Mouse (Mus musculus): ENCODE measurements around the gene Ephb2. TPM values are rescaled to one million over a fixed set of nuclear protein-coding genes. Genes with fewer than 3 reads are reported as not detected.

The Ephb2 gene
- polyA plus RNA-seq, 1 experiment: 0.20 TPM

- Histone ChIP-seq H3K27me3 (replicated peaks) (peaks cover 96% of the 10 kb centered on the region), H3K4me3 (replicated peaks) (no peak overlapping the region), H3K36me3 (replicated peaks; ENCODE audit: low read length) (no peaks in the 10 kb centered on the region), H3K4me1 (peaks cover under 1% of the 10 kb centered on the region; the same call in 1 of the 2 replicates), H3K9me3 (no peaks in the 10 kb centered on the region)
- TF ChIP-seq GATA1 (IDR thresholded peaks at IDR 0.05; ENCODE audit: borderline replicate concordance, low read length) (no peak), FLI1 (IDR thresholded peaks at IDR 0.05; ENCODE audit: low read length) (no peak)
Measured at GRCm38 (mm10) chr4:136829837-136830236, 6.0 kb downstream of the Ephb2 start.

DNA sequence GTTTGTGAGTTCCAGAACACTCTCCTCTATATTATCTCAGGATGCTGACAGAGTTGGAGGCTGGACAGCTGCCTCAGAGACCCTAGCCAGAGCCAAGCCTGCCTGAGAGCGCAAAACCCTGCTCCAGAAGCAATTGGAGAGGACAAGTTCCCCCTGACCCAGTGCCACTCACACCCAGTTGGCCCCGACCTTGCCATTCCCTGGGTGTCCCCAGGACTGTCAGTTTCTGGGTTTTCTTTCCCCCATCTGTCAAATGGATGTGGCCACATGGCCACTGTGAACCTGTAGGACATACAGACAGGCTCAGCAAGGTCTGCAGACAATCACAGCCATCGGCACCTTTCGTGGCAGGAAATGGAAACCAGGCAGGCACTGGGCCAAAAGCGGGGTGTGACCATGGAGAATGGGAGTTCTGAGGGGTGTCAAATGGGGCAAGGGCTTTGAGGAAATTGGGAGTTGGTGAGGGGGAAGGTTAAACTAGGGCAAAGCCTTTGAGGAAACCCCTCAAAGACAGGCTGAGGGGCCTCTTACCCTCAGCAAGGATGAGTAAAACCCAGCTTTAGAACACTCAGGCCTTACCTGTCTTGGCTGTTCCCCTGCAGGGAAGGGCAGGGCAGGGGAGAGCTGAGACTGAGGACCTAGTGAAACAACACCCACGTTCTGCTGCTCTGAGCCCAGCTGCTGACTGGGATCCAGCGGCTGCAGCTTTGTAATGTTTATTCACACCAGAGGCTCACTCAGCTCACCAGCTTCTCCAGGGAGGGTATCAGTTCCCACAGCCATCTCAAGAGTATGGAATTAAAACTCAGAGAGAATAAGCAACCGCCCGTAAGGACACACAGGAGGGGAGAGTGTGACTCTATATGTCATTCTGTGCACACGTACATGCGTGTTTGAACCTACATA is 6.9 kb downstream of the Ephb2 start:
- Histone ChIP-seq H3K27me3 (replicated peaks) (peaks cover 96% of the 10 kb centered on the region), H3K36me3 (replicated peaks; ENCODE audit: low read length) (no peaks in the 10 kb centered on the region), H3K4me1 (no peaks in the 10 kb centered on the region; the same call in 1 of the 2 replicates), H3K9me3 (no peaks in the 10 kb centered on the region), H3K4me3 (replicated peaks) (no peak overlapping the region)
- no peak for TF ChIP-seq FLI1 (IDR thresholded peaks at IDR 0.05; ENCODE audit: low read length)
- no peak for TF ChIP-seq GATA1 (IDR thresholded peaks at IDR 0.05; ENCODE audit: borderline replicate concordance, low read length)

DNA sequence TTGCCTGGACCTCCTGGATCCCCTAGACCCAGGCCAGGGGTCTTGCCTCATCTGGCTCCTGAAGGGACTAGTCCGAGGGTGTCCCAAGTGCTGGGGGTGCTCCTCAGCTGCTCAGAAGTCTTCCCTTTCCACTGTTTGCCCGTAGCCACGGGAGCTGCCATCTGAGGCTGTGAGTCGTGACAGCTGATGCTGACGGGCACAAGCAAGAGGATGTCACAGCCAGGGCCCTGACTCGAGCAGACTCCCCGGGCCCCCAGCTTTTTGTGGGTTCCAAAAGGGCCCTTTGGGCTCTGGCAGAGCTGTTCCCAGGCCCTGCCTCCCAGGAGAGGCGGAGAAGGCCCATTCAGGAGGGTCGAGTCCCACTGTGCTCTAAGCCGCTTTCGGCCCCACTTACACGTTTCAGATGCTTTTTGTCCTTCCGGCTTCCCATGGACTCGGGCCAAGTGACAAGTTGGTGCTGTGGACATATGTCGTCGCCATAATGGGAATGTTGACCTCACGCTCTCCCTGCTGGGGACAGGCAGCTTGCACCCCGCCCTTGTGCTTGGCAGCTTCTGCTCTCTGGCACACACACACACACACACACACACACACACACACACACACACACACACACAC is 10.7 kb downstream of the Ephb2 start:
- Histone ChIP-seq H3K9me3 (no peaks in the 10 kb centered on the region), H3K4me1 (no peaks in the 10 kb centered on the region), H3K4me3 (replicated peaks) (no peak overlapping the region), H3K36me3 (replicated peaks; ENCODE audit: low read length) (no peaks in the 10 kb centered on the region), H3K27me3 (replicated peaks) (peaks cover 87% of the 10 kb centered on the region)
- TF ChIP-seq FLI1 (IDR thresholded peaks at IDR 0.05; ENCODE audit: low read length) (no peak), GATA1 (IDR thresholded peaks at IDR 0.05; ENCODE audit: borderline replicate concordance, low read length) (no peak)

DNA sequence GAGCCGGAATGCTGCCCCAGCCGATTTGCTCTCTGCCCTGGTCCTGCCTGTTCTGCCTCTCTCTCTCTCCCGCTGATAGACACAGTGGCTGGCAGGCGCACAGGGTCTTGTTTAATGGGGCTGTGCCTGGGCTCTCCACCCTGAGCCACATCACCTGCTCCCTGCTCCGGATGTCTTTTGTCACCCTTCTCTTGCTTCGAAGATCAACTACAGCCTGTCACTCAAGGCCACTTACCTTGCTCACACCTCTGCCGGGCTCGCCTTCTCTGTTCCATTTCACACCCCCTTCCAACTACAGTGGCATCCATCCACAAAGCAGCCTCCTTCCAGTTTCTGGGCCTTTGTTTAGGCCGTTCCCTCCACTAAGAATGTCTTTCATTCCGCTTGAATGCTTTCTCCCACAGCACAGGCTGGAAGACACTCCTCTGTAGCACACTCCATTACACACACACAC is 15.7 kb downstream of the Ephb2 start:
- Histone ChIP-seq H3K4me3 (replicated peaks) (no peak overlapping the region), H3K4me1 (peaks cover 7% of the 10 kb centered on the region; the same call in 1 of the 2 replicates), H3K27me3 (replicated peaks) (peaks cover 74% of the 10 kb centered on the region)

DNA sequence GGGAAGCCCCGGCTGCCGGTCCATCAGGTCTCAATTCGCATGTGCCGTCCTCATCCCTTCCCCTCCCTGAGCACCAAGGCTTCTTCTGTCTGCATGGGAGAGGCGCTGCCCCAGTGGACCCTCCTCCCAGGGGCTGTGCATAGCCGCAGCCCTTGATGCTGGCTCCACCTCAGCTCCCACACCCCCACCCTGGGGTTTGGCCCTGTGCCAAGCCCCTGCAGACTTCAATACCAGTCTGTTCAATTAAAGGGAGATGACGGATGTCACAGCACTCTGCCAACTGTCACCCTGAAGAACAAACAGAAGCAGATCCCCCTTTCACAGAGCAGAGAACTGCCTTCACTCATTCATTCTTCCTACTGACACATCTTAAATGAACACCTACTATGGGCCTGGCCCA is 19.1 kb downstream of the Ephb2 start:
- Histone ChIP-seq H3K4me1 (peaks cover 29% of the 10 kb centered on the region), H3K36me3 (replicated peaks; ENCODE audit: low read length) (no peaks in the 10 kb centered on the region), H3K9me3 (no peaks in the 10 kb centered on the region), H3K4me3 (replicated peaks) (no peak overlapping the region), H3K27me3 (replicated peaks) (peaks cover 53% of the 10 kb centered on the region)
- no peak for TF ChIP-seq FLI1 (IDR thresholded peaks at IDR 0.05; ENCODE audit: low read length)

More for the DNA sequence above, 15.7 kb downstream of the Ephb2 start:
- H3K36me3 ChIP-seq (replicated peaks; ENCODE audit: low read length): no peaks in the 10 kb centered on the region
- no peaks in the 10 kb centered on the region for H3K9me3 ChIP-seq
- TF ChIP-seq GATA1 (IDR thresholded peaks at IDR 0.05; ENCODE audit: borderline replicate concordance, low read length): no peak
- TF ChIP-seq FLI1 (IDR thresholded peaks at IDR 0.05; ENCODE audit: low read length): no peak

GRCm38 (mm10) chr4:136815364-136815763 is 20.4 kb downstream of the Ephb2 start:
- TF ChIP-seq GATA1 (IDR thresholded peaks at IDR 0.05; ENCODE audit: borderline replicate concordance, low read length) (no peak), FLI1 (IDR thresholded peaks at IDR 0.05; ENCODE audit: low read length) (no peak)
- peaks cover 35% of the 10 kb centered on the region for H3K4me1 ChIP-seq
- H3K36me3 ChIP-seq (replicated peaks; ENCODE audit: low read length): no peaks in the 10 kb centered on the region
- no peak overlapping the region for H3K4me3 ChIP-seq (replicated peaks)
- H3K27me3 ChIP-seq (replicated peaks): peaks cover 41% of the 10 kb centered on the region
- H3K9me3 ChIP-seq: no peaks in the 10 kb centered on the region

GRCm38 (mm10) chr4:136812543-136812942 is 23.2 kb downstream of the Ephb2 start:
- H3K36me3 ChIP-seq (replicated peaks; ENCODE audit: low read length): no peaks in the 10 kb centered on the region
- no peaks in the 10 kb centered on the region for H3K9me3 ChIP-seq
- no peak overlapping the region for H3K4me3 ChIP-seq (replicated peaks)
- peaks cover 53% of the 10 kb centered on the region for H3K4me1 ChIP-seq
- TF ChIP-seq GATA1 (IDR thresholded peaks at IDR 0.05; ENCODE audit: borderline replicate concordance, low read length) (no peak), FLI1 (IDR thresholded peaks at IDR 0.05; ENCODE audit: low read length) (no peak)
- peaks cover 19% of the 10 kb centered on the region for H3K27me3 ChIP-seq (replicated peaks)

DNA sequence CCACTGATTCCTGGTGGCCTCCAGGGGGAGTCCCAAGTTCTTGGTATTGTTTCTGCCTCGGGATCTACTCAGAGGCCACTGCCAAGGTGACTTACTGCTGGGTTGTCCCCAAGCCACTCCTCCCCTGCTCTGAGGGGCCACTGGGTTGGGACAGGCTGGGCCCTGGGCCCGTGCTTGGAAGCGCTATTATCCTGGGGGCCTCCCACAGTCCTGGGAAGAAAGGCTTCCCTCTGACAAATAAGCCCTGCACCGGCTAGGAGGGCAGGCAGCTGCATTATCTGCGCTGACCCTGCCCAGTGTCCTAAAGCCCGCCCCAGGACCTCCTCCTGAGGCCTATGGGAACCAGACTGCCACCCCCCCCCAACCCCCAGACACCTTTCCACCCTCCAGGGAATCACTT is 24.2 kb downstream of the Ephb2 start:
- Histone ChIP-seq H3K4me1 (peaks cover 62% of the 10 kb centered on the region), H3K9me3 (no peaks in the 10 kb centered on the region), H3K4me3 (replicated peaks) (no peak overlapping the region), H3K27me3 (replicated peaks) (peaks cover 11% of the 10 kb centered on the region), H3K36me3 (replicated peaks; ENCODE audit: low read length) (no peaks in the 10 kb centered on the region)
- TF ChIP-seq GATA1 (IDR thresholded peaks at IDR 0.05; ENCODE audit: borderline replicate concordance, low read length) (no peak), FLI1 (IDR thresholded peaks at IDR 0.05; ENCODE audit: low read length) (no peak)

- Histone ChIP-seq H3K4me3 (replicated peaks) (peak overlapping the region; percentile 78), H3K27me3 (replicated peaks) (peaks cover 21% of the 10 kb centered on the region), H3K36me3 (replicated peaks; ENCODE audit: low read length) (no peaks in the 10 kb centered on the region), H3K4me1 (peaks cover 53% of the 10 kb centered on the region), H3K9me3 (no peaks in the 10 kb centered on the region)
- TF ChIP-seq GATA1 (IDR thresholded peaks at IDR 0.05; ENCODE audit: borderline replicate concordance, low read length) (no peak), FLI1 (IDR thresholded peaks at IDR 0.05; ENCODE audit: low read length) (no peak)
Measured at GRCm38 (mm10) chr4:136808478-136808877, 27.3 kb downstream of the Ephb2 start.

GRCm38 (mm10) chr4:136807448-136808009 is 28.3 kb downstream of the Ephb2 start:
- no peaks in the 10 kb centered on the region for H3K36me3 ChIP-seq (replicated peaks; ENCODE audit: low read length)
- peak overlapping the region; percentile 54 for H3K4me3 ChIP-seq (replicated peaks)
- TF ChIP-seq FLI1 (IDR thresholded peaks at IDR 0.05; ENCODE audit: low read length) (no peak), GATA1 (IDR thresholded peaks at IDR 0.05; ENCODE audit: borderline replicate concordance, low read length) (no peak)
- no peaks in the 10 kb centered on the region for H3K9me3 ChIP-seq
- H3K4me1 ChIP-seq: peaks cover 56% of the 10 kb centered on the region
- H3K27me3 ChIP-seq (replicated peaks): peaks cover 28% of the 10 kb centered on the region
